Mouse (Mus musculus): ENCODE data around the gene Cnpy2.

GRCm38 (mm10) chr10:128359226-128359625 lies 37.0 kb downstream of the Cnpy2 start:
- TF ChIP-seq CTCF (IDR thresholded peaks at IDR 0.05; ENCODE audit: extremely low read depth, insufficient read length, insufficient replicate concordance, low read depth, low read length), result no peak
- TF ChIP-seq POLR2A (IDR thresholded peaks at IDR 0.05; ENCODE audit: low read depth, low read length), result no peak

Measured in small intestine, adult 2 months (tissue).